ENCODE assay signal across 8 mouse cellular contexts in genomic region chr2:28751658-28752057, GRCm38 (mm10). TPM values are rescaled to one million over a fixed set of nuclear protein-coding genes. Genes with fewer than 3 reads are reported as not detected.
DNase-seq lines count a peak whose midpoint lies in the region; ATAC-seq and TF ChIP-seq lines count a peak whose summit lies in the region.

No protein-coding gene starts in this region.

- TF ChIP-seq CTCF in heart, adult 2 months (IDR thresholded peaks at IDR 0.05), result no peak

- WGBS in heart, embryonic 15.5 days, result 21% methylated on average over 17 of the region's 17 CpGs
- WGBS in heart, adult 2 months, result 17% methylated on average over 17 of the region's 17 CpGs
- 12% methylated on average over 17 of the region's 17 CpGs for WGBS in hindbrain, embryonic 13.5 days
- WGBS in midbrain, embryonic 13.5 days, result 7% methylated on average over 17 of the region's 17 CpGs

- peak overlapping the region; percentile 39; the same call in 1 of the 2 replicates for H3K9ac ChIP-seq in heart, embryonic 15.5 days
- H3K9ac ChIP-seq in heart, adult 2 months (ENCODE audit: low read depth, low read length), result no peak overlapping the region
- H3K9ac ChIP-seq in hindbrain, embryonic 13.5 days, result peak overlapping the region; percentile 66
- peak overlapping the region; percentile 57 for H3K9ac ChIP-seq in midbrain, embryonic 13.5 days (replicated peaks)

- H3K9me3 ChIP-seq in heart, embryonic 15.5 days (replicated peaks), result no peaks in the 10 kb centered on the region
- H3K9me3 ChIP-seq in hindbrain, embryonic 13.5 days, result no peaks in the 10 kb centered on the region
- no peaks in the 10 kb centered on the region for H3K9me3 ChIP-seq in midbrain, embryonic 13.5 days

- no peaks in the 10 kb centered on the region for H3K36me3 ChIP-seq in heart, embryonic 15.5 days
- no peaks in the 10 kb centered on the region for H3K36me3 ChIP-seq in heart, adult 2 months (ENCODE audit: control insufficient read depth, insufficient read depth, low read length)
- H3K36me3 ChIP-seq in hindbrain, embryonic 13.5 days, result no peaks in the 10 kb centered on the region
- no peaks in the 10 kb centered on the region for H3K36me3 ChIP-seq in midbrain, embryonic 13.5 days

- peaks cover 57% of the 10 kb centered on the region for H3K27me3 ChIP-seq in heart, embryonic 15.5 days
- peaks cover 2% of the 10 kb centered on the region; the same call in 1 of the 2 replicates for H3K27me3 ChIP-seq in heart, adult 2 months (ENCODE audit: control insufficient read depth, insufficient read depth, low read length)
- H3K27me3 ChIP-seq in hindbrain, embryonic 13.5 days, result peaks cover 76% of the 10 kb centered on the region
- H3K27me3 ChIP-seq in midbrain, embryonic 13.5 days, result peaks cover 54% of the 10 kb centered on the region

- no peak overlapping the region for H3K27ac ChIP-seq in heart, embryonic 15.5 days
- no peak overlapping the region for H3K27ac ChIP-seq in heart, adult 2 months
- H3K27ac ChIP-seq in brown adipose tissue, adult 24 weeks (replicated peaks; ENCODE audit: low read depth, low read length), result no peak overlapping the region
- H3K27ac ChIP-seq in hindbrain, embryonic 13.5 days, result no peak overlapping the region
- no peak overlapping the region for H3K27ac ChIP-seq in midbrain, embryonic 13.5 days

- peaks cover 24% of the 10 kb centered on the region for H3K4me1 ChIP-seq in heart, embryonic 15.5 days (replicated peaks)
- no peaks in the 10 kb centered on the region for H3K4me1 ChIP-seq in heart, adult 2 months (ENCODE audit: control insufficient read depth, insufficient read depth, low read length)
- H3K4me1 ChIP-seq in brown adipose tissue, adult 24 weeks (ENCODE audit: control insufficient read depth, insufficient read depth, insufficient read length, low read length), result no peaks in the 10 kb centered on the region
- peaks cover 49% of the 10 kb centered on the region for H3K4me1 ChIP-seq in hindbrain, embryonic 13.5 days (replicated peaks)
- H3K4me1 ChIP-seq in midbrain, embryonic 13.5 days (replicated peaks), result peaks cover 53% of the 10 kb centered on the region

- no peak for TF ChIP-seq POLR2A in heart, adult 2 months (IDR thresholded peaks at IDR 0.05; ENCODE audit: insufficient read depth, low read depth, low read length)

- DNase-seq in heart, adult 2 months, result no peak
- DNase-seq in cerebellum, postnatal 4 days (ENCODE audit: low spot score in 2 of 2), result no peak
- no peak for DNase-seq in testis, postnatal 14 days (ENCODE audit: low spot score)
- DNase-seq in left cerebral cortex, postnatal 14 days (ENCODE audit: low spot score in 2 of 2), result no peak

- TF ChIP-seq EP300 in heart, adult 2 months (IDR thresholded peaks at IDR 0.05; ENCODE audit: insufficient read depth, low read depth, low read length), result no peak

- H3K4me3 ChIP-seq in heart, embryonic 15.5 days, result peak overlapping the region; percentile 43
- no peak overlapping the region for H3K4me3 ChIP-seq in heart, adult 2 months
- H3K4me3 ChIP-seq in brown adipose tissue, adult 24 weeks (ENCODE audit: insufficient read depth, low read depth, low read length), result 0 out of 2 replicates have a peak overlapping the region, but pooled peaks have one; percentile 4
- peak overlapping the region; percentile 38 for H3K4me3 ChIP-seq in hindbrain, embryonic 13.5 days
- peak overlapping the region; percentile 39 for H3K4me3 ChIP-seq in midbrain, embryonic 13.5 days (replicated peaks)

- ATAC-seq in heart, embryonic 15.5 days (replicated peaks; ENCODE audit: insufficient number of reproducible peaks, insufficient read depth, low FRiP score, low read depth), result no peak
- ATAC-seq in hindbrain, embryonic 13.5 days (ENCODE audit: low FRiP score), result no peak
- peak; percentile 49 for ATAC-seq in midbrain, embryonic 13.5 days

- peak overlapping the region; percentile 68 for H3K4me2 ChIP-seq in heart, embryonic 15.5 days
- peak overlapping the region; percentile 70 for H3K4me2 ChIP-seq in hindbrain, embryonic 13.5 days
- H3K4me2 ChIP-seq in midbrain, embryonic 13.5 days (replicated peaks), result peak overlapping the region; percentile 65

- intact Hi-C loops in heart, adult 2 months (cut with DNase I), result loop anchor here (2.0 kb wide), 1 partner anchor 849 kb away; no protein-coding TSS in a partner anchor
- intact Hi-C loops in left cerebral cortex, postnatal 14 days (cut with DNase I), result no loop called here

- H3K79me2 ChIP-seq in heart, adult 2 months (replicated peaks; ENCODE audit: control insufficient read depth, insufficient read depth, low read length), result no peaks in the 10 kb centered on the region

RNA-seq across cellular contexts. Expression of gene Ak8, which starts 51.7 kb away (rescaled TPM):
- polyA plus RNA-seq in heart, embryonic 15.5 days (2015; fragmentation: Nextera tagmentation; extraction: Ambion mirVana), result 0.30 and 0.48 TPM in 2 replicates
- not detected for total RNA-seq in heart, adult 2 months (2021)
- 0.18 and 0.59 TPM in 2 replicates for polyA plus RNA-seq in heart, adult 2 months (2012; rRNA removed)
- polyA plus RNA-seq in brown adipose tissue, adult 24 weeks (2012; ENCODE audit: insufficient read depth, insufficient read length, missing spikeins), result not detected in 2 replicates
- polyA plus RNA-seq in hindbrain, embryonic 13.5 days (2015; fragmentation: Nextera tagmentation; extraction: Ambion mirVana), result 1.9 and 2.3 TPM in 2 replicates
- polyA plus RNA-seq in midbrain, embryonic 13.5 days (2015; fragmentation: Nextera tagmentation; extraction: Ambion mirVana), result 2.2 and 2.6 TPM in 2 replicates
- total RNA-seq in left cerebral cortex, postnatal 14 days (2021), result 1 to 10 TPM; 1.7 to 2.1 TPM

RNA-seq across cellular contexts. Expression of gene Spaca9, which starts 52.1 kb away (rescaled TPM):
- polyA plus RNA-seq in heart, embryonic 15.5 days (2015; fragmentation: Nextera tagmentation; extraction: Ambion mirVana), result 1.0 and 1.7 TPM in 2 replicates
- not detected for total RNA-seq in heart, adult 2 months (2021)
- polyA plus RNA-seq in heart, adult 2 months (2012; rRNA removed), result 0.50 and 1.7 TPM in 2 replicates
- not detected in 2 replicates for polyA plus RNA-seq in brown adipose tissue, adult 24 weeks (2012; ENCODE audit: insufficient read depth, insufficient read length, missing spikeins)
- polyA plus RNA-seq in hindbrain, embryonic 13.5 days (2015; fragmentation: Nextera tagmentation; extraction: Ambion mirVana), result 3.8 and 4.0 TPM in 2 replicates
- 1.1 and 1.6 TPM in 2 replicates for polyA plus RNA-seq in midbrain, embryonic 13.5 days (2015; fragmentation: Nextera tagmentation; extraction: Ambion mirVana)
- total RNA-seq in left cerebral cortex, postnatal 14 days (2021), result not detected
